Mouse (Mus musculus): ENCODE data around the gene Fam210b. TPM values are rescaled to one million over a fixed set of nuclear protein-coding genes. Genes with fewer than 3 reads are reported as not detected.

The Fam210b gene
- polyA plus RNA-seq, 1 experiment from 2014 or later, result 27.6 TPM

DNA sequence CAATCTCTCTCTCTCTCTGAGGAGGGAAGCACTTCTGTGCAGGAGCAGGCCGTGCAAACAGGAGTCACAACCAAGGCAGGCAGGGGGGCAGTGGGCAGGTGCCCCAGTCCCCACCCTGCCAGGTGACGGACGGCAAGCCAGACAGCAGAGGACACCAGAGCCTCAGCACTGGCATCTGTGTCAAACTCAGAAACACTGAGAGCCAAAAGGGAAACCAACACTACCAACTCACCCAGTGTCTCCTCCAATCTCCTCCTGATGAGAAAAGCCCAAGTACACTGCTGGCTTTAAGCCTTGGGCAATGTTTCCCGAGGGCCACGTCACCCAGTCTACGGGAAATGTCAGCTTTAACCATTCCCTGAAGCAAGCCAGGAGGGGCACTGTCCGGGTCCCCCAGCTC is 17.8 kb downstream of the Fam210b start:
- Histone ChIP-seq H3K4me1 (replicated peaks; ENCODE audit: control insufficient read depth, insufficient read depth, low read length) (no peaks in the 10 kb centered on the region), H3K9me3 (ENCODE audit: control insufficient read depth, low read length) (no peaks in the 10 kb centered on the region), H3K4me3 (ENCODE audit: low read depth, low read length) (no peak overlapping the region), H3K27me3 (ENCODE audit: control insufficient read depth, insufficient read depth, low read length) (no peaks in the 10 kb centered on the region), H3K9ac (ENCODE audit: low read depth, low read length) (no peak overlapping the region), H3K36me3 (ENCODE audit: control insufficient read depth, insufficient read depth, low read length) (peaks cover 21% of the 10 kb centered on the region), H3K27ac (ENCODE audit: low read depth, low read length) (no peak overlapping the region), H3K4me2 (replicated peaks; ENCODE audit: low read depth, low read length) (no peak overlapping the region)
- ATAC-seq (ENCODE audit: low FRiP score), result no peak
- DNase-seq (ENCODE audit: low spot score), result no peak
- WGBS, result 91% methylated on average over 7 of the region's 7 CpGs

DNA sequence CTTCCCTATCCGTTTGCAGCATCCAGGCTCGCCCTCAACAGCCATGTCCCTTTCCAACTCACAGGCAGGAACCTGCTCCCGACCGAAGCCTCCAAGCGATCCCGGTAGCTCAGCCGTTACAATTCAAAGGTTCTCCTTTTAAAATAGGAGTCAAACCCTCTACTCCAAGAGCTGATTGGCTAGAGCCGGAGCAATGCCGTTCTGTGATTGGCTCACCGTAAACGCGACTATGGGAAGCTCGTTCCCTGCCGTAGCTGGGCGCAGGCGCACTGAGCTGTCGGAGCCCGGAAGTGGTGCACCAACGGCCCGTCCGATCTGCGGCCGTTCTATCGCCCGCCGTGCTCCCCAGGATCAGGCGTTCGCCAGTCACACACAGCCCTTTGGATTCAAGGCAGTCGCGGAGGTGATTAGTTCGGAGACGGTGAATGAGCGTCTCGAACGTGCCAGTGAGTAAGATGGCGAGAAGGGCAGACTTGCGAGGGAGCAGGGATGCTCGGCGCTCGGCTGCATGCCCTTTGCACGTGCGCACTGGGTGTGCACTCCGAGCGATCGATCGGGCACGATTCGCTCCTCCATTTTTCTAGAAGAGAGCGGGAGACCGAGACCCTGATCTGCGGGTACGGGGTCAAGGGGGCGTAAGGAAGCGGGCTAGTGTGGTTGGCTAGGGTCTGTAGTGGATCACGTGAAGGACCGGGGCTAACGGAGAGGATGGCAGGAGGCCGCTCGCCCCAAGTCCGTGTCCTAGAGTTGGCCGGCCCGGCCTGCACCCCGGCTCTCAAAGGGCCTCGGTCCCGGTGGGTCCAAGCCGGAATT is 25.3 kb downstream of the Fam210b start, which contains the start of the genes Aurka and Cstf1:
TSS of gene Aurka (minus strand) at position 125 of the 813 bp plus-strand sequence.
TSS of gene Cstf1 (plus strand) at position 271 of the 813 bp plus-strand sequence.
- ATAC-seq (ENCODE audit: low FRiP score), result peak; percentile 99
- H3K9me3 ChIP-seq (ENCODE audit: control insufficient read depth, low read length), result no peaks in the 10 kb centered on the region
- WGBS, result under 1% methylated on average over 66 of the region's 66 CpGs
- DNase-seq (ENCODE audit: low spot score), result peak; percentile 94
- H3K9ac ChIP-seq (ENCODE audit: low read depth, low read length), result peak within 1 kb of the TSS; percentile 76
- H3K27ac ChIP-seq (ENCODE audit: low read depth, low read length), result peak within 1 kb of the TSS; percentile 60; the same call in 1 of the 2 replicates
- peak within 1 kb of the TSS; percentile 74 for H3K4me2 ChIP-seq (replicated peaks; ENCODE audit: low read depth, low read length)
- H3K4me3 ChIP-seq (ENCODE audit: low read depth, low read length), result peak within 1 kb of the TSS; percentile 64
- H3K4me1 ChIP-seq (replicated peaks; ENCODE audit: control insufficient read depth, insufficient read depth, low read length), result peaks cover 2% of the 10 kb centered on the region; the same call in 1 of the 2 replicates
- H3K27me3 ChIP-seq (ENCODE audit: control insufficient read depth, insufficient read depth, low read length), result no peaks in the 10 kb centered on the region
- H3K36me3 ChIP-seq (ENCODE audit: control insufficient read depth, insufficient read depth, low read length), result peaks cover 9% of the 10 kb centered on the region; the same call in 1 of the 2 replicates

DNA sequence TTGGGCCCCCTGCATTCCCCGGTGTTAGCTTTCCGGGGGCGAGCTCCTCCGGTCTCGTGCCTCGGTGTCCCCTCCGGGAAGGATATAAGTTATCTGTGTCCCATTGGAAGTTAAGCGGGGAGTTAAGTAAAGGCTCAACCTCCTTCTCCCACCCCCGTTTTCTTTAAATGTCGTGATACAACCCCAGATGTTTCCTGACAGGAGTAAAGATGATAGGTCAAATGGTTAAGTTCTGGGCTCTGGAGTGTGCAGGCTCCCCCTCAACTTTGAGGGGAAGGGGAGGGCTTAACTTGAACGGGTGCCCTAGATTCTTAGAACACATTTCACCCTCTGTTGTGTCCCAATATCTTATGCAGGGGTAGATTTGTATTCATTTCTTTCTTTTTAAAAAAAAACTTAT is 25.9 kb downstream of the Fam210b start:
- 2% methylated on average over 11 of the region's 11 CpGs for WGBS
- Histone ChIP-seq H3K36me3 (ENCODE audit: control insufficient read depth, insufficient read depth, low read length) (peaks cover 10% of the 10 kb centered on the region; the same call in 1 of the 2 replicates), H3K9ac (ENCODE audit: low read depth, low read length) (peak overlapping the region; percentile 76), H3K27ac (ENCODE audit: low read depth, low read length) (0 out of 2 replicates have a peak overlapping the region, but pooled peaks have one; percentile 60), H3K4me3 (ENCODE audit: low read depth, low read length) (peak overlapping the region; percentile 64), H3K9me3 (ENCODE audit: control insufficient read depth, low read length) (no peaks in the 10 kb centered on the region), H3K4me1 (replicated peaks; ENCODE audit: control insufficient read depth, insufficient read depth, low read length) (peaks cover 2% of the 10 kb centered on the region; the same call in 1 of the 2 replicates), H3K27me3 (ENCODE audit: control insufficient read depth, insufficient read depth, low read length) (no peaks in the 10 kb centered on the region), H3K4me2 (replicated peaks; ENCODE audit: low read depth, low read length) (peak overlapping the region; percentile 36)
- ATAC-seq (ENCODE audit: low FRiP score), result no peak
- DNase-seq (ENCODE audit: low spot score), result no peak

DNA sequence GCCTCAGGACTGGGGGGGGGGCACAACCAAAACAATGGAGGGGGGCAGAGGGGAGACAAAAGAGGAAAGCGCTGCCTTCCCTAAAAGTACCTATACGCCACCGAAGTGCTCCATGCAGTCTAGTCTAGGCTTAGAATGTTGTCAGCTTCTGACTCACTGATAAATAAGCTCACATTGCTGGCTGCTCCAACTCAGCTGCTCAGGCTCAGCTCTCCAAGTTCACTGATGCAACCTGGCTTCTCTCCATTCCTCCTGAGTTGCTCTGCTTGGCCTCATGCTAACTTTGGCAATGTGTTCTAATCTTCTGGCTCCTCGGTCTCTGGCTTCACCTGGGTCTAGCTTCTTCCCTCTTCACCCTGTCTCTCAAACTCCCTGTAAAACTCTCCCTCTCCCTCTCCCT is 31.2 kb downstream of the Fam210b start:
- no peaks in the 10 kb centered on the region for H3K4me1 ChIP-seq (replicated peaks; ENCODE audit: control insufficient read depth, insufficient read depth, low read length)
- WGBS, result 92% methylated on average over 4 of the region's 4 CpGs
- no peak overlapping the region for H3K27ac ChIP-seq (ENCODE audit: low read depth, low read length)
- H3K9me3 ChIP-seq (ENCODE audit: control insufficient read depth, low read length), result no peaks in the 10 kb centered on the region
- peaks cover 35% of the 10 kb centered on the region; the same call in 1 of the 2 replicates for H3K36me3 ChIP-seq (ENCODE audit: control insufficient read depth, insufficient read depth, low read length)
- no peak overlapping the region for H3K9ac ChIP-seq (ENCODE audit: low read depth, low read length)
- H3K4me3 ChIP-seq (ENCODE audit: low read depth, low read length), result no peak overlapping the region
- H3K27me3 ChIP-seq (ENCODE audit: control insufficient read depth, insufficient read depth, low read length), result no peaks in the 10 kb centered on the region
- ATAC-seq (ENCODE audit: low FRiP score) (no peak), DNase-seq (ENCODE audit: low spot score) (no peak)
- H3K4me2 ChIP-seq (replicated peaks; ENCODE audit: low read depth, low read length), result no peak overlapping the region

DNA sequence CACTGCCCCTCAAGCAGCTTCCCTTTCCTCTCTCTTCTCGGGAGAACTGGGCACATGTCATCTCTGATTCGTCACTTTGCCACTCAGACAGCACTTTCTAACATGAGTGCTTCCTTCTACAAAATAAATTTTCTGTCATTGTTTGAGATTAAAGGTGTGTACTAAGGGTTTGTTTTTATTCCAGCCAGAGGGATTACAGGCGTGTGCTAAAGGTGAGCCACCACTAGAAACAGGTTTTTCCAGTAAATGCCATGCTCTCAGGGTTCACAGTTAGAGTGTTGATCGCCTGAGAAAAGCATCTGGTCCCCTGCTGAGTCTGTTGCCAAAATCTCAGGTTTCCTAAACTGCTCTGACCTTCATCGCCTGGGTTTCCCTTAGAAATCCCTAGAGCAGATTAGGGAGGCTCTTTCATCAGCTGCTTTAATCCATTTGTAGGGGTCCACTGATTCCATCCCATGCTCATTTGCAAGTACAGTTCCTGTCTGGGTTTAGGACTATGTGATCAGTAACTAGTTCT is 31.7 kb downstream of the Fam210b start:
- Histone ChIP-seq H3K36me3 (ENCODE audit: control insufficient read depth, insufficient read depth, low read length) (peaks cover 37% of the 10 kb centered on the region; the same call in 1 of the 2 replicates), H3K9me3 (ENCODE audit: control insufficient read depth, low read length) (no peaks in the 10 kb centered on the region)

DNA sequence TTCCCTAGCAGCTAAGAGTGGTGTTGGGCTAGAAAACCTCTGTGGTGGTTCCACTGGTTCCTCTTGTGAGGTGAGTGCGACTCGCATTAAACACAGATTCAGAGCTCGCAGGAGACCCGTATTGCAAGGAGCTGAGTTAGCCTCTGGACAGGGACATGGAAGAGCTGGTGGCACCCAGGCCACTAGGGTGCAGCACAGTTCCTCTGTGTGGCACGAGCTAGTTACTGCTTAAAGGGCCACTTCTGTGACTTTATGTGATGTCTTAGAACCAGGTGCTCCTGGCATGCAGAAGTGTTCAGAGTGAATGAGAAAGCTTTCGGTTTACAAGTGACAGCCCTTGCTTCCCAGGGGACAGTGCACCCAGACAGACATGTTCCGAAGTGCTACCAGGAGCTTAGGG is 33.0 kb downstream of the Fam210b start:
- peak; percentile 38 for DNase-seq (ENCODE audit: low spot score)
- WGBS, result 78% methylated on average over 7 of the region's 7 CpGs

More for the DNA sequence above, 31.7 kb downstream of the Fam210b start:
- H3K27me3 ChIP-seq (ENCODE audit: control insufficient read depth, insufficient read depth, low read length), result no peaks in the 10 kb centered on the region
- 72% methylated on average over 5 of the region's 5 CpGs for whole genome bisulfite sequencing
- no peak for ATAC-seq (ENCODE audit: low FRiP score)
- no peak overlapping the region for H3K9ac ChIP-seq (ENCODE audit: low read depth, low read length)
- H3K27ac ChIP-seq (ENCODE audit: low read depth, low read length), result no peak overlapping the region
- no peak overlapping the region for H3K4me2 ChIP-seq (replicated peaks; ENCODE audit: low read depth, low read length)
- no peak for DNase-seq (ENCODE audit: low spot score)
- H3K4me1 ChIP-seq (replicated peaks; ENCODE audit: control insufficient read depth, insufficient read depth, low read length), result no peaks in the 10 kb centered on the region
- H3K4me3 ChIP-seq (ENCODE audit: low read depth, low read length), result no peak overlapping the region

DNA sequence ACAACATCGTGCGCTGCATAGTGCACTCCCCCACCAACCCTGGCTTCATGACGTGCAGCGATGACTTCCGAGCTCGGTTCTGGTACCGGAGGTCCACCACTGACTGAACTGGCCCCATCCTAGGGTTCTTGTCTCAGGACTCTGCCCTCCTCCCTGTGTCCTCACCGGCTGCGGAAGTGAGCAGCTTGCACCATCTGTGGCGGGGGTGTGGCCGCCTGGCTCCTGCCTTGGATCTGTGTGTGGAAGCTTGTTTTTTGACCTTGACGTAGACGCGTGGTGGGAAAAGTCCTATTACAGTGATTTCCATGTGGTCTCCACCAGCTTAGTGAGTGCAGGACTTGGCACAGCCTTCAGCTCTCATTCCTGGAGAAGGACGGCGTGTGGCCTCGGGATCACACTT is 35.1 kb downstream of the Fam210b start:
- peaks cover 29% of the 10 kb centered on the region; the same call in 1 of the 2 replicates for H3K36me3 ChIP-seq (ENCODE audit: control insufficient read depth, insufficient read depth, low read length)
- H3K27ac ChIP-seq (ENCODE audit: low read depth, low read length), result no peak overlapping the region

More for the DNA sequence above, 33.0 kb downstream of the Fam210b start:
- ATAC-seq (ENCODE audit: low FRiP score), result no peak
- no peaks in the 10 kb centered on the region for H3K9me3 ChIP-seq (ENCODE audit: control insufficient read depth, low read length)
- H3K4me3 ChIP-seq (ENCODE audit: low read depth, low read length), result no peak overlapping the region
- no peaks in the 10 kb centered on the region for H3K4me1 ChIP-seq (replicated peaks; ENCODE audit: control insufficient read depth, insufficient read depth, low read length)
- H3K4me2 ChIP-seq (replicated peaks; ENCODE audit: low read depth, low read length), result no peak overlapping the region
- no peaks in the 10 kb centered on the region for H3K27me3 ChIP-seq (ENCODE audit: control insufficient read depth, insufficient read depth, low read length)
- H3K36me3 ChIP-seq (ENCODE audit: control insufficient read depth, insufficient read depth, low read length), result peaks cover 35% of the 10 kb centered on the region; the same call in 1 of the 2 replicates
- no peak overlapping the region for H3K9ac ChIP-seq (ENCODE audit: low read depth, low read length)
- H3K27ac ChIP-seq (ENCODE audit: low read depth, low read length), result no peak overlapping the region

DNA sequence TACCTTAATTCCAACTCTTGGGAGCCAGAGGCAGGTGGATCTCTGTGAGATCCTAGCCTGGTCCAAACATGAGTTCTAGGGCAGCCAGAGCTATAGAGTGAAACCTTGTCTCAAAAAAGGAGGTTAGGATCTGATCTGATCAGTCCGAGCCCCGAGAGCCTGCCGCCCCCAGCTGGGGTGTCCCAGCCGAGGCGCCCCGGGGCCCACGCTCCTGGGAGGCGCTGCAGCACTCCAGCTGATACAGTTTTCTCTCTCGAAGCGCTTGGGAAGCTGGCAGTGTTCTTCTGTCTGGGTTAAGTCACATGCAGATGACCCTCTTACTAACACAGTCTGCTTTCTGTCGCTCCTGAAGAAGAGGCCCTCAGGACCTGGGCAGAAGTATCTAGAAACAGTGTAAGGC is 36.0 kb downstream of the Fam210b start:
- DNase-seq (ENCODE audit: low spot score) (no peak), ATAC-seq (ENCODE audit: low FRiP score) (no peak)
- H3K4me3 ChIP-seq (ENCODE audit: low read depth, low read length), result no peak overlapping the region
- peaks cover 28% of the 10 kb centered on the region; the same call in 1 of the 2 replicates for H3K36me3 ChIP-seq (ENCODE audit: control insufficient read depth, insufficient read depth, low read length)
- H3K27me3 ChIP-seq (ENCODE audit: control insufficient read depth, insufficient read depth, low read length), result no peaks in the 10 kb centered on the region
- H3K9ac ChIP-seq (ENCODE audit: low read depth, low read length), result no peak overlapping the region
- H3K27ac ChIP-seq (ENCODE audit: low read depth, low read length), result no peak overlapping the region
- H3K4me2 ChIP-seq (replicated peaks; ENCODE audit: low read depth, low read length), result no peak overlapping the region
- H3K4me1 ChIP-seq (replicated peaks; ENCODE audit: control insufficient read depth, insufficient read depth, low read length), result no peaks in the 10 kb centered on the region
- WGBS, result 93% methylated on average over 11 of the region's 11 CpGs
- H3K9me3 ChIP-seq (ENCODE audit: control insufficient read depth, low read length), result no peaks in the 10 kb centered on the region

More for the DNA sequence above, 35.1 kb downstream of the Fam210b start:
- no peak for DNase-seq (ENCODE audit: low spot score)
- no peaks in the 10 kb centered on the region for H3K9me3 ChIP-seq (ENCODE audit: control insufficient read depth, low read length)
- no peaks in the 10 kb centered on the region for H3K27me3 ChIP-seq (ENCODE audit: control insufficient read depth, insufficient read depth, low read length)
- WGBS, result 94% methylated on average over 17 of the region's 17 CpGs
- H3K9ac ChIP-seq (ENCODE audit: low read depth, low read length), result no peak overlapping the region
- no peak for ATAC-seq (ENCODE audit: low FRiP score)
- no peak overlapping the region for H3K4me3 ChIP-seq (ENCODE audit: low read depth, low read length)
- H3K4me2 ChIP-seq (replicated peaks; ENCODE audit: low read depth, low read length), result no peak overlapping the region
- no peaks in the 10 kb centered on the region for H3K4me1 ChIP-seq (replicated peaks; ENCODE audit: control insufficient read depth, insufficient read depth, low read length)

Measured in hindbrain, embryonic 11.5 days (tissue).